Mouse (Mus musculus) cerebellum, adult 11 months (tissue): ENCODE results near the gene Tsen54.

Experiments
- DNase-seq: peaks from one replicate; pipeline ENCODE4 v3.0.0; 2022

Tsen54 gene

DNA sequence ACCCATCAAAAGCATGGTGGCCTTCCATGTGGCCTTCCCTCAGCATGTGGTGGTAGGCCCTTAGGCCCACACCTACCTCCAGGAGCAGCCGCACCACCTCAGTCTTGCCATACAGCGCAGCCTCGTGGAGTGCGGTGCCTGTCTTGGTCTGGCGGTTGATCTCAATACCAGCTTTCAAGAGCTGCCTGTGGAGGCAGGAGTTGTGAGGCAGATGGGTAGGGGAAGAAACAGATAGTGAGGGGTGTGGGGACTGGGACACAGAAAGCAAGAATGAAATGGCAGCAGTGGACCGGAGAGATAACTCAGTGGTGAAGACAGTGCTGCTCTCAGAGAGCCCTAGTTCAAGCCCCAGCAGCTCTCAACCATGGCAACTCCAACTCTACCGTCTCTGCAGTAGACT is 9.5 kb upstream of the Tsen54 start:
- DNase-seq, result no peak

DNA sequence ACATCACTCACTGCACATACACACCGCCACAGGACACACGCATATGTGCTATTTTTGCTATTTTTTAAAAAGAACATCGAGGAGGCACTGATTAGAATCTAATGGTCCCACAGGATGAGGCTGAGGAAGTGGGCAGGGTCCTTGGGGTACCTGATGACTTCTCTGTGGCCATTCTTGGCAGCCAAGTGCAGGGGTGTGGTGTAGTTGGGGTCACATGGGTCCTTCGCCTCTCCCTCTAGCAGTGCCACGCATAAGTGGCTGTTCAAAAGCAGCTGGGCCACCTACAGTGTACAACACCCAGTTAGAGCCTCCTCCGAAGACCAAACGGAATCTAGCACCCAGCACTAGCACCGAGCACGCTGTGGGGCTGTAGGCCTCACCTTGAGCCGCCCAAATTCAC is 8.4 kb upstream of the Tsen54 start:
- no peak for DNase-seq

DNA sequence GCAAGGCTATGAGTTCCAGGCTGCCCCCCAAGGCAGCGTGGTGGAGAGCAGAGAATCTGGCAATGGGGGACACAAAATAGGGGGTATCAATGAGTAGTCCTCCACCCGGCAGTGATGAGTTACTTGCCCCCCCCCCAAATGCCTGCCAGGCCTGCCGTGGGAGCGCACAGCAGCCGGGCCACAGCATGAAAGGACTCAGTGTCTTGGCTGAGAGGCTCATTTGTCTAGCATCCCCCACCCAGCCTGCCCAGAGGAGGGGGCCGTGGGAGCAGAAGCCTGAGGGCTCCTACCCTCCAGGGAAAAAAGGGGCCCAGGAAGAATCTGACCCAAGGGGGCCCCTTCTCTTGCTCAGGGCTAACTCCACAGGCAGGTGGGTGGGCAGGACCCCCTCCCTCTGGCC is 7.2 kb upstream of the Tsen54 start:
- DNase-seq, result no peak

DNA sequence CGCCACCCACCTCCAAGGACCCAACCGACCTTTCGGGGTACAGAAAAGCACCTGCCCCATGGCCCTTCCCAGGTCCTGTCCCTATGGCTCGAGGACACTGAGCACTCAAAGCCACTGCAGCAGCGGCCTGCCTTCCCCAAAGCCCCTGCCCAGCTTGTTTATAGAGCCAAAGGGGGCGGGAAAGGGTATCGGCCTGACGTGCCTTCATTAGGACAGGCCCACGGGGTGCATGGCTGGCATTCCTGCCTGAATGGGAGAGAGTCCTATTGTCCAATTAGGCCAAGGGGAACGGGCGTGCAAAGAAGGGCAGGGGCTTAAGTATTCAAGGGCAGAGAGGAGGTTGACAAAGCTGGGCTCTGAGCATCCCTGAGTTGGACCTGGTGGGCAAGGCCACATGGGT is 6.6 kb upstream of the Tsen54 start:
- DNase-seq, result no peak

DNA sequence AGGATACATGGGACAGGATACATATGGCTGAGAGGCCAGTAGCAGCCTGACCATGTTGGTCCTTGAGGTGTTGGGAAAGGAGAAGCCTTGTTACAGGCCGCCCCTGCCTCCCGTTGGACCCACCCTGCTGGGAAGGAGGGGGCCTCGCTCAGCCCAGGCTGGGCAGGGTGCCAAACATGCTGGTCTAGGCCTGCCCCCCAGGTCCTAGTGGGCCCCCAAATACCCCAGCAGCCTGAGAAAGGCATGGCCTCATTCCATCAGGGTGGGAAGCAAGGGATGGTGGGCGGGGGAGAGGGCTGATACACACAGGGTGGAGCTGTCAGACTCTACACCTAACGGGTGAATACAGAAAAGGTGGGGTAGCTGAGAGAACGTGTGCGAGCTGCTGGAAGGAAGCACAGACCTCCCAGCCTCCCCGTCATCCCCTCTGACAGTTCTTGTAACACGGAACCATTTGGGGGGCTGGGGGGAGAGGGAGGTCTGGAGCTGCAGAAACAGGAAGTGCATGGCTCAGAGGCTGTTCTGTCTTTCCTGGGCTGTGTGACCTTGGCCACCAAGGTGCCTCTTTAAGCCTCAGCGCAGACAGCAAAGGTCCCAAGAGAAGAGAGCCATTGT is 5.7 kb upstream of the Tsen54 start:
- no peak for DNase-seq

DNA sequence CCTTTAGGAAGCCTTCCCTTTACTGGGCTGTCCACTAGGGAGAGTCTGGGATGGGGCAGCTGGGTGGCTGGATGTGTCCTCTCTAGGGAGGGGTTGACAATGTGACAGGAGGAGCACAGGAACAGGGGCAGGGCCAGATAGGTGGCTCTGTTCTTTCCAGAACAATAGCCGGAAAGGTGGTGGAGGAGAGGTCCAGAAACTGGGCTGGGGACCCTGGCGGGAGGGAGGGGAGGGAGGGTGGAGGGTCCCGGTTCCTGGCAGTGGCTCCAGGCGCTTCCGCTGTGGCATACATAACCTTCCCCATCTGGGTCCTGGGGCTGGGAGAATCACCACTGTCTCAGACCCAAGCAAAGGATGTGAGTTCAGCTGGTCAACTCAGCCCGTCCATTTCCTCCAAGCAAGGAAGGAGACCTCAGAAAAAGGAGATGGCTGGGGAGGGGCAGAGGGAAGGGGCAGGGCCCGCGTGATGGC is 5.2 kb upstream of the Tsen54 start:
- DNase-seq, result no peak

DNA sequence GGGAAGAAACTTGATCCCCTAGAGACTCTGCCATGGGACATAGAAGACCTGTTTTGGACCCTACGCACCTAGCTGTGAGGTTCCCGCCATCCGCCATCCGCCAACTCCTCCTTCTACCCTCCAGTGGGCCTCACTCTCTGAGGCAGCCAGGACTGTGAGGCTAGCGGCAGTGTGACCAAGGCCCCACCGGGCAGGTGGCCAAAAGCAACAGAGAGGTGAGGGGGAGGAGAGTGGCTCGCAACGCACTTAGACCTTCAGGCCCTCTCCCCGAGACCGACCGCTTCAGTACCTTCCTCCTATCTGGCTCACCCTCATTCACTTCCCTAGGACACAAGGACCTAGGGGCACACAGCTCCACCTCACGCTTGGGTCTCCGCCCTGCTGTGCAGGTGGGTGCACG is 4.1 kb upstream of the Tsen54 start:
- no peak for DNase-seq

DNA sequence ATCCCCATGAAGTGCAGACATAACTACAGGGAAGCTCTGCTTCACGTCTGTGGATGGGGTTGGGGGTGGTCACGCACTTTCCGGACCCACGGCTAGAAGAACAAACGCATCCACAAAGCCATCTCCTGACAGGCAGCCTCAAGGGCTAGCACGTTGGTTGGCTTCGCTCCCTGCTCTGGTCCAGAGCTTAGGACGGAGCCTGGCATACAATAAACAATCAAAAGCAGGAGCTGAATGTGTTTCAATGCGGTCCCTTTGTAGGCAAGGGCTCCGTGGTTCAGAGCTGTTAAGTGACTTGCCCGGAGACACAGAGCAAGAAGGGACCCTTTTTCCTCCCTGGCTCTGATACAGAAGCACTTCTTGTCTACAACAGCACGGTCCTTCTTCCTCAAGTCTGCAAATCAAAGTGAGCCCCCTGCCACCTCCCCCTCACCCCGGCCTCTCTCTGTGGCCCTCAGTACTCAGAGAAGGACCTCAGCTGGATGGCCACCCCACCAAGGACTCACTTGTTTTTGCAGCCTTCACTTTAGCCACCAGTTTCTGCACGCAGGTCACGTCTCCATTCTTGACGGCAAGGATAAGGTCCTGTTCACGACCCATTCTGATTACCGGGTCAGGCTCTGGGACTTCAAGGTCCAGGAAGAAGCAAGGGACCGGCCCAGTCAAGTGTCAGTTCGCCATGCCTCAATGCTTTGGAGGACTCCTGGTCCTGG is 3.0 kb upstream of the Tsen54 start:
- DNase-seq, result no peak

DNA sequence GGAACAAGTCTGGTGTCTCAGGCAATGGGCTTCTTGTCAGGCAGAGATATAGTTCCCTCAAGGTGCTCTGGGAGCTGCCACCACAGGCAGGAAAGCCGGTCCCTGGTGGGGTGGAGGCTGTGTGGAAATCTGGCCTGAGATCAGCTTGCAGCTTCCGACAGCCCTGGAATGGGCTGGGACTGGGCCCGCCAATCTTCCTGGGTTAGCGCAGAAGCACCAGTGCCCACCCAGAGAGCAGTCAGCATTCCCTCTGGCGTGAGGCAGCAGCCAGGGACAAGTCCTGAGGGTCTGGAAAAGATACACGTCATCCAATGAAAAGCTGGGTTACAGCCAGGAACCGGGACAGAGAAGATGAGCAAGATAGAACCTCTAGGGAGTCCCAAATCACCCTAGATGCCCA is 2.4 kb upstream of the Tsen54 start:
- DNase-seq, result no peak

DNA sequence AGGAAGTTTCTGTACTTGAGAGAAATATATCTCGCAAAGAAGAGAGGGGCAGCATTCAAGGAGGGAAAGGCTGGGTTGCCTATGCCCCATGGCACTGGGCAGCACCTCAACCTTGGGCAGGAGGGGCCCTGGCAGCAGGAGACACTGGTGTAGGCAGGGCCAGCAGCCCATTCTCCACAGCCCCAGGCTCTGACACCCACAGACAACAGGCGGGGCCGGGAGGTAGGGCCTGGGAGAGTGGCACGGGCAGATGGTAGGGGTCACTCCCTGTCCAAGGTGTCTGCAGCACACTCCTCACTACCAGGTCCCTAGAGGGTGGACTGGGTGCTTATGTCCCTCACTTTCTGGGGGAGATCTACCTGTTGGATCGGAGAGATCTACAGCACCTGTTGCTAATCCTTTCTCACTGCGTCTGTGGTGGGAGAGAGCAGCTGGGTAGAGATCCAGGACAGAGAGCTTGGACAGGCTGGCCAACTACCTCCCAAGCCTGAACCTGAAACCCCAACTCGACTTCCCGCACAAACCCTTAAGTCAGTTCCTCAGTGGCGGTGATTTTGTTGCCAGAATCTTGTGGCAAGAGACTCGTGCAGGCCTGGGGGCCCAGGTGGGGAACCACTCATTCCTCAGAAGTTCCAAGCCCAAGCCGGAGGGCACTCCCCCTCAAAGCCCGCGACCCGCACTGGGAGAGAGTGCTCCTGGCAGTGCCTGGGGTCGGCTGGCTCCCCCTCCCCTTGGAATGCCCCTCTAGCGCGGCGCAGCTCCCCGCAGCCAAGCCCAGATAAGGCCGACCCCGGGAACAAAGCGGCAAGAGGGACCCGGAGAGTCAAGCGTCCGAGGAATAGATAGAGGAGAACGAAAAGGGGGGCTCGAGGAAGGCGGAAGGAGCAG is 1.7 kb upstream of the Tsen54 start:
- peak; percentile 41 for DNase-seq

DNA sequence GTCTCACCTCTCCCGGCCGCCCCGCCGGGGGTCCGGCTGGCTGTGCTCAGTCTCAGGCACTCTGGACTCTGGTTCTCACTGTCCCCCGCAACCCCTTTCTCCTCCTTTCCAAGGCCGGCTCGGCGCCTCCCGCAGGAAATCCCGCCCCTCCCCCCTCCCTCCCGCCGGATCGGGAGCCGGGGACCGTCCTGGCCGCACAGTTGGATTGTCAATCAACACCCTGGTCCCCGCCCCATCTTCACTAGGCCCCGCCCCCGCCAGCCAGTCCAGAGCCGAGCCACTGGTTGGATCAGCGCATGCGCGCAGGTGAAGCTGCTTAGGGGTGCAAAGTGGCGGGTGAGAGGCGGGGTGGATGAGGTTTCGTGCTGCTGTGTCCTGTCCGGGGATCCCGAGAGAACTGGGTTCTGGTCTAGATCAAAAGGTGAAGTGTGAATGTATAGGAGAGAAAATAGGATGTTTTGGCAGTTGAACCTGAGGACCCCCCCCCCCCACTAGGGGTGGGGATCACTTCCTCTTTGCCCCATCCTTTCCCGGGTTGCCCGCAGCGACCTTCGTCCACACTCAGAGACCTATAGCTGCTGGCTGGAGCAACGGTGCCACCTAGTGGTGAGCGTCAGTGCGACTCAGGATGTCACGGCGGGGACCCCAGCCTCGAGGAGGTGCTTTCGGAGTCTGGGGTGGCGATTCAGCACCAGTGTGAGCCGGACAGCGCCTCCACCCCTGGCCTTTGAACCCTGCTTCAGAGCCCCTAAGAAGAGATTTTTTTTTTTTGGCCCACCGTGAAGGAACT is 822 bp upstream of the Tsen54 start, which contains the start of gene Caskin2:
Caskin2 (minus strand) TSS at position 133 of the 790 bp plus-strand sequence.
- DNase-seq, result peak; percentile 94

DNA sequence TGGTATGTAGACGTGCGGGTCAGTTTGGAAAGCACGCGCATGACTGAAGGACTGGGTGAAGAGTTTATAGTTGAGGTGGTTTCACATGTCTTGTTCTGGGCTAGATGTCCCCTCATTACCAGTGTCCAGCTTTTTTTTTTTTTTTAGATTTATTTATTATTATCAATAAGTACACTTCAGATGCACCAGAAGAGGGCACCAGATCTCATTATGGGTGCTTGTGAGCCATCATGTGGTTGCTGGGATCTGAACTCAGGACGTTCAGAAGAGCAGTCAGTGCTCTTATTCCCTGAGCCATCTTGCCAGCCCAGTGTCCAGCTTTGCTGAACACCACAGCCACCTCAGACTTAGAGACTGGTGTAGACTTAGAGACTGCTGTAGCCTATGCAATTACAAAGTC is 2.8 kb downstream of the Tsen54 start:
- no peak for DNase-seq

DNA sequence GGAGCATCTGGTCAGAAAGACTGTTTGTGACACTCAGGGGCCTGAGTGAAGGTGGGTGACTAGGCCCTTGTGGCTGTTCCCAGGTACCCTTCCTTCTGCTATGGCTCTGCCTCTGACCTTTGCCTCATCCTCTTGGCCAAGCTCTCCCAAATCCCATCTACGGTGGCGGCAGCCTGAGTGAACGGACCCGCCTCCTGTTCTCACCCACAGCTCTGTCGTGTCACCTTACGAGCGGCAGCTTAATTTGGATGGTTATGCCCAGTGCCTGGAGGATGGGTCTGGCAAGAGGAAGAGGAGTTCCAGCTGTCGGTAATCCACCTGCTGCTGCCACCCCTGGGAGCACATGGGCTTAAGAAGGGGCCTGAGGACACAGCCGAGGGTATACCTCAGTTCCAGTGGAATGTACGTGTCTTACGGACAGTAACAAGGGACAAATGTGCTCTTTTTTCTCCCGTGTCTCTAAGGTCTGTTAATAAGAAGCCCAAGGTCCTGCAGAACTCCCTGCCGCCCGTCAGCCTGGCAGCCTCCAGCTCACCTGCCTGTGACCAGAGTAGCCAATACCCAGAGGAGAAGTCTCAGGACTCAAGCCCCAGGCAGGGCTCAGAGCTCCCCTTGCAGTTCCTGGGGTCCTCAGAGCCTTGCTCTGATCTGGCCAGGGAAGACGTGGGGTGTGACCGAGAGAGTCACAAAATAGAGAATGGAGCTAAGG is 5.5 kb downstream of the Tsen54 start:
- no peak for DNase-seq

DNA sequence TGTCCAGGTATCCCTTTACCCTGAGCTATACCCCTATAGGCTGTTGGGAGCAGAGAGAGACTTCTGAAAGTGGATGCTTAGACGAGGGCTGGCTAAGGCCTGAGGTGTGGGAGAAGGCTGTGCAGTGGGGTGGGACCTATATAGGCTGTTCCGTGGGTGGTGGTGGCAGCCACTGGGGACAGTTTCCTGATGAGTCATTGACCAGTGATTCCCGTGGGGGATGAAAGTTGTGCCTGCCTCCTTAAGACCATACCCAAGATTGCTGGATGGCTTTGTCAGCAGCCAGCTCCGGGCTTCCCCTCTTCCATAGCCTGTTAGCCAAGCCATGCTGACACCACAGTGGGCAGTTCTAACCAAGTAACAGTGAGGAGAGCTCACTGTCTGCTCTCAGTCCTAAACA is 6.5 kb downstream of the Tsen54 start:
- no peak for DNase-seq

DNA sequence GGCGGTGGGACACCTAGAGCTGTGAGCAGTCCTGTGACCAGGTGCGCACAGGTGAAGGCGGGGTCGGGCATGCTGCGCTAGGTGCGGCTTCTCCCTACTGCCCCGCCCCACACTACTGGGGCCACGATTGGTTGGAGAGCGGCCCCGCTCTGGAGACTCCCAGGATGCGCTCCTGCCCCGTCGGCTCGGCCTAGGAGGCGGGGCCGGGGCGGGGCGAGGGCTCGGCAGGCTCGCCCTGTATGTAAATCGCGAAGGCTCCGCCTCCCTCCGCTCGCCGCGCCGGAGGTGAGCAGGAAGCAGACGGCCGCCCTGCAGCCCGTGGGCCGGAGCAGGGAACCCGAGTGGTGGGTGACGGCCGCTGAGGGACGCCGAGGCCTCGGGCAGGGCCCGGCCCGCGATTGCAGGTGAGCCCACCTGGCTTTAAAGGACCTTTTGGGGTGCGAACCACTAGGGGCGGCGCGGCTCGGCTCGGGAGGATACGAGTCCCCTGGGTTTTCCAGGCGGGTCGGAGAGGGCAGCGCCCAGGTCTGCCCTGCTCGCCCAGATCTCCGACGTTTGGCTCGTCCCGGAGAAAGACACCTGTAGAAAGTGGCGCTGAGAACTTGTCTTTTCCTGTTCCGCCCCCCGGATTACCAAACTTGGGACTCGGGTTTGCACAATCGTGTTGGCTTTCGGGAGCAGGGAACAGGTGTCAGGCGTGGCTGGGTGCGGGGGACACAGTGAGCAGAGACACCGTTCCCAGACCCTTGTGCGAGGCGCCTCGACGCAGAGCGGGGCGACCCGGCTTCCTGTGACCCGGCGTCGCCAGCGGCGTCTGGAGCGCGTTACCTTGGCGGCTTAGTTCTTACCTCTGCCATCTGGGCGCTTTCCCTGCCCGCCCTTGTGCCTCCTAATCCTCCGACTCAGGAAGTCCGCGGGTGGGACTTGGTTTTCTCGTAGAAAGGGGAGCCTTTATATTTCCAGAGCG is 9.5 kb downstream of the Tsen54 start, which contains the start of gene Llgl2:
Llgl2 (plus strand) TSS at position 276 of the 967 bp plus-strand sequence.
- peak; percentile 74 for DNase-seq

DNA sequence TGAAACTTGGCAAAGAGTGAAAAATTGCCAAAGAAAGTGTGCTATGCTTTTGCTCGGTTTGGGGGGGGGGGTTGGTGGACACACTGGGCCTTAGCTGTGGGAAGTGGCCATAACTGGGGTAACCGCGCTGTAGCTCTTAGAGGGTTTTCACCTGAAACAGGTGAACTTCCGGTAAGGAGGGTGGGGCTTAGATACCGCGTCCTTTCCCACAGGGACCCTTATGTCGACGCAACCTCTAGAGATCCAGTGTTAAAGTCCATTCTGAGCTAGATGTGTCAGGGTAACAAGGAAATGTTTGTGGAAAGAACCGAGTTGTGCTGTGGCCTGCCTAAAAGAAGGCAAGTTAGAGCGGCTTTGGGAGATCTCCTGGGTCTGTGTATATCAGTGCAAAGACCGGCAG is 10.3 kb downstream of the Tsen54 start:
- no peak for DNase-seq

DNA sequence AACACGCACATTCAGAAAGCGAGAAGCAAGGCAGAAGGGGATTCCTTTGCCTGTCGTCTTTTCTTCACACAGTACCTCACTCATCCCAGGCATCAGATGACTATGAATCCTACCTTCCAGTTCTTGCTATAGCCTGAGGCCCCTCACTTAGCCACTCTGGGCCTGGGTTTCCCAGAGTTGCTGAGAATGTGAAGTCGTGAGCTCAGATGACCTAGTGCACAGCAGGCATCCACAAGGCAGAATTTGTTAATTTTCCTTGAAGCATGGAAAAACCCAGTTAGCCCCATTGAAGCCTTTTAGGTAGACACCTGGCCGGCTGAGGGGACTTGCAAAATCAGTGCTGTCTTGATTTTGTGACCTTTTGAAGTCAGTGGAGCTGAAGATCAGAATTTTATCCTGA is 12.0 kb downstream of the Tsen54 start:
- no peak for DNase-seq

DNA sequence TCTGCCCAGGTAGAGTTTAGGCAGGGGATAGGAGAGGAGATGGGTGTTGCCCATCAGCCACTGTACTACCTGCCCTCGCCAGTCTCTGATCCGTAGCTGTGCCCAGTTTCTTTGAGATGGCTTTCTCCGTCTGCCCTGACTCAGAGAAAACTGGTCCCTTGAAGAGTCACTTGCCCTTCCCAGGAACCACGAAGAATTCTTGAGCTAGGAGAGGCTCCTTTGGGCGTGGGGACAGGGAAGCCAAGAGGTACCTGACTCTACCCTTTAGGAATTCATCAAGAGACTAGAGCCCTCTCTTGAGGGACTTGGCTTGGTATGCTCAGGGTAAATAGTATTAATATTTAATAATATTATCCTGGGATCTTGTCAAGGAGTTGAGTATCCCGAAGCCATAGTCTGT is 13.1 kb downstream of the Tsen54 start:
- DNase-seq, result no peak

DNA sequence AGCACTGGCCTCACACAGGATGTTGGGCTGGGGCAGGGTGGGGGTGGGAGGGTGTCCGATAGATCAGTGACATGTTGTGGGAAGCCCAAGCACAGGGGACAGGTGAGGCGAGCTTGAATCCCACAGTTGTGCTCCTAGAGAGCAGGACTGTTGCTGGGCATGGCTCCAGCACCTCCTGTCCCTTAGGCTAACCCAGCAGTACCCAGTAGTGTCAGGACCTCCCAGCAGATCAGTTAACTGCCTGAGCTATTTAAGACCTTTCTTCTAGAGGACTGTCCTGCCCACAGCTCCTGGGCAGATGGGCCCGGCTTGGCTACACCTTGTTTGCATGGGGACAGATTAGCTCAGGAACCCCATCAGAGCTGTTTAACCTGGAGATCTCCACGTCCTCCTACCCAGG is 14.5 kb downstream of the Tsen54 start:
- no peak for DNase-seq

DNA sequence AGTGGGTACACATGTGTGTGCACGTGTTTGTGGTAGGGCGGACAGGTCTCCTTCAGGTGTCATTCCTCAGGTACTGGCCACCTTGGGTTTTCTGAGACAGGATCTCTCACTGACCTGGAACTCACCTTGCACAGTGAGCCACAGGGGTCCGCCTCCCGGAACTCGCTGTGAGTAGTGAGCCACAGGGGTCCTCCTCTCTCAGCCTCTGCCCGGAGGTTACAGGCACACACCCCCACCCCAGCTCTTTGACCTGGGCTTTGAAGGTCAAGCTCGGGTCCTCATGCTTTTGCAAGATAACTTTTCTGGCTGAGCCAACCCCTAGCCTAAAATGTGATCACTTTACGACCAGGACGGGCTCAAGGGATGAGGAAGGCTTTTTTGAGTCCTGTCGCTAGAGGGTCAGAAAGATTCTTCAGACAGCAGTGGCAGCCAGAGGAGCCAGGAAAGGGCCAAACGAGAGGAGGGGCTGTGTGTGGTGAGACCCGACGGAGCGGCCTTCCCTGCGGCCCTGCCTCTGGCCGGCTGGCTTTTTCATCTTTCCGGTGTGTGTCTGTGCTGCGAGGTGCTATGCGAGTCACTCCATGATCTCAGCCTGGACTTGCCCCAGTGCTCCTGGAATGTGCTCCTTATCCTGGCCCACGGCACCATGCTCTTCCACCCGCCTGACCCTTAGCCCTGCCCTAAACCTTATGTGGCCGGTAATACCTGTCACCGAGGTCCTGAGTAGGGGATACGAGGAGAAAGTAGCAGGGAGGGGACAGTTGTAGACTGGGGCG is 16.2 kb downstream of the Tsen54 start:
- DNase-seq, result no peak
